Mouse (Mus musculus) liver (tissue): Measurements from ENCODE around the gene Riok1.

Source experiments
- DNase-seq: peaks from one replicate; pipeline ENCODE4 v3.0.0-alpha.2; 2020; ENCODE audit warnings: mixed read lengths

Gene Riok1

DNA sequence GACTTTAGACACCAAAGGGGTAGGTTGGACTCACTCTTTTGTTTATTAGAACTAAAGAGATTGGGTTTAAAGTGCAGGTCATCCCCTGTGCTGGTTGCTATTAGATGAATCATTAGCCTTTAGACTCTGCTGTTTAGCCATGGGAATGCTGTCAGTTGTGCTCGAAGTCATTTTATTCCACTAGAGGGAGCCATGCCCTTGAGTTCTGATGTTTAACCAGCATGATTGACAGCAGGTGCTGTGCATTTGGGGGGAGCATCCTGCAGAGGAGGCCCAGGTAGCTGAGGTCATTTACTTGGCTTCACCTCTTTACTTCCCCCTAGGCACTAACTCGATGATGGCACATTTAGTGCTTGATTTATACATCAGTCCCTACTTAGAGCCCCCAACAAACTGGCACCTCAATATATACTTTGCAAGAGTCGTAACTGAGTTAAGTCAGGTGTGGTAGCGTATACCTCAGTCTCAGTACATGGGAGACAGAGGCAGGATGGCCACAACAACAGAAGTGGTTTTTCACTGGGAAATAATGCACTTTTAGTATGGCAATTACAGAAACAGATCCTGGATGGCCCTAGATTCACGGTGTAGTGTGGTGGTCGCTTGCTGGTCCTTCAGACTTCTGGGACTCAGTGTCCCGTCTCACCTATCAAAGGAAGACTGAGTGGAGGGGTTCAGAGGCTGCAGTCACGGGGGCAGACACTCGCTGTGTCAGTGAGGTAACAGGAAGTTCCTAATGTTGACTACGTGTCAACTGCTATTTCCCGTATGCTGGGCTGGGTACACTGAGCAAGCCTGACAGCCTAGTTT lies 28.3 kb downstream of the Riok1 start:
- DNase-seq = peak; percentile 22

DNA sequence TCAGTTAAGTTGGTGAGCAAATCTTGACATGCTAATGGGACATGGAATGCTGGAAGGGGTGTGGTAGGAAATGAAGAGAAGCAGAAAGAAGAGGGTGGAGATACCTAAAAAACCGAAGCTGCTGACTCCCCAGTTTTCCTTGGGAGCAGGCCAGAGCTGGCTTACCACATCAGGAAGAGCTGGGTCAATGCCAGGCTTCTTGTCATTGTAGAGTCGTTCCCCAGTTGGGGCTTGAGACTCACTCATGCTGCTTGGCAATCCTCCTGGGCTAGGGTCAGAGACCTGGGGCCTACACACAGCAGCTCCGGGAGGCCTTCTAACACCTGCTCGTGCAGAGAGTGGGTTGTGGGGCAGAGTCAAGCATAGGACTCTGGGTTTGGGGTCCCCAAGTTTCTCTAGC lies 34.1 kb downstream of the Riok1 start:
- no peak for DNase-seq

GRCm38 (mm10) chr13:38073374-38074307 lies 36.8 kb downstream of the Riok1 start:
- DNase-seq = no peak

DNA sequence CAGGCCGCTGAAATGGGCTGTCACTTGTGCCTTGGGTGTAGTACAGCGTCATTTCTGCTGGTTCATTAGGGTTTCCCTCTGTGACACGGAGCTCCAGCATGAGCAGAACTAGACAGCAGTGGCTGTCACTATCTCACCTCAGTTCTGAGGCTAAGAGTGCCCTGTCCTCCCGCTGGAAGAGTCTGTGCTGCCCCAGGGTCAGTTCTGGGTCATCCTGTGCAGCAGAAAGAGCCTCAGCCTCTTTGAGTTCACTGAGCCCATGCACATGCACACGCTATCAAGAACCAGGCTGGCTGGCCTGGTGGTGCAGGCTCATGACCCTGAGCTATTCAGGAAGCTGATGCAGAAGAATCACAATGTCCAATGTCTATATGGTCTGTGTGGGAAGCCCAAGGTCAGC lies 37.6 kb downstream of the Riok1 start:
- DNase-seq = no peak

- DNase-seq = no peak
Observed at GRCm38 (mm10) chr13:38077113-38077512, 40.3 kb downstream of the Riok1 start.

- DNase-seq = no peak
Observed at GRCm38 (mm10) chr13:38078836-38079235, 42.0 kb downstream of the Riok1 start.

- DNase-seq = no peak
Observed at GRCm38 (mm10) chr13:38079366-38079765, 42.6 kb downstream of the Riok1 start.

DNA sequence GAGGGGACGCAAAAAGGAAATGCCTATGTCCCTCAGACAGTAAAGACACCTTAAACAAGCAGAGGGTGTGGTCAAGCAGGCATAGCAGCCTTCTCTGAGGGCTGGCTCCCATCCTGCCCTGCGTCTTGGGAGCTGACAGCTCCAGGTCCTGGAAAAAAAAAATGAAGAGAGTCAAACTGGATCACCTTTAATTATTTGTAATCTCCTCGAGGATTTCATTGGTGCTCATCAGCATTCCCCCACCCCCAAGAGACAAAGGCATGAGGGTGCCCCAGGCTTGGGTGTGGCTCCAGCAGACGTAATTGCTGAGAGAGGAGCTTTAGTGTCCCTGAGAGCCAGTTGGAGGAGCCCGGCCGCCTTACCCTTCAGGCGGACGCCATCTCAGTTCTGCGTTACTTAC lies 43.2 kb downstream of the Riok1 start:
- DNase-seq = no peak

GRCm38 (mm10) chr13:38080725-38081124 lies 43.9 kb downstream of the Riok1 start:
- no peak for DNase-seq

- no peak for DNase-seq
Observed at GRCm38 (mm10) chr13:38081161-38081560, 44.4 kb downstream of the Riok1 start.

DNA sequence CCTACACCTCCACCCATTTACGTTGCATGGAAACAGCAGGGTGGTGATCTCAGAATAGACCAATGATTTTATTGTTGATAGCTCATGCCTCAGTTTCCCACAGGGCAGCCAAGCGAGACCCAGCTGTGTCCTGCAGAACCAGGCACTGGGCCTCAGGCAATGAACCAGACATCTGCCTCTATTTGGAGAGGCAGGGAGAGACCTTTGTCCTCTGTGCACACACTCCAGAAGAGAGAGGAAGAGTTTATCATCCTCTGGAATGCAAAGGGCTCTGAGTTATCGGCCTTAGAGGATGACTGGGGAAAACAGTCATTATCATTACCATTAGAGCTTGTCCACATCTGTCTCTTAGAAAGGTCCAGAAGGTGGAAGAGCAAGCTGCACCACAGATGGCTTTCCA lies 49.9 kb downstream of the Riok1 start:
- DNase-seq = no peak

DNA sequence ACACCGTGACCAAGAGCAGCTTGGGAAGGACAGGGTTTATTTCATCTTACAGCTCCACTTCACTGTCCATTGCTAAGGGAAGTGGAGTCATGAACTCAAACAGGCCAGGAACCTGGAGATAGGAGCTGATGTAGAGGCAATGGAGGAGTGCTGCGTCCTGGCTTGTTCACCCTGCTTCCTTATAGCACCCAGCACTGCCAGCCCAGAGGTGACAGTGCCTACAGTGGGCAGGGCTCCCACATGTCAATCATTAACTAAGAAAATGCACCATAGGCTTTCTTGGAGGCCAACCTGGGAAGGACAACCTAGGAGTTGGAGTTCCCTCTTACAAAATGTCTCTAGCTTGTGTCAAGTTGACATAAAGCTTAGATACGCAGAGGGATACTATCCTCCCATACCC lies 51.2 kb downstream of the Riok1 start:
- DNase-seq = no peak

DNA sequence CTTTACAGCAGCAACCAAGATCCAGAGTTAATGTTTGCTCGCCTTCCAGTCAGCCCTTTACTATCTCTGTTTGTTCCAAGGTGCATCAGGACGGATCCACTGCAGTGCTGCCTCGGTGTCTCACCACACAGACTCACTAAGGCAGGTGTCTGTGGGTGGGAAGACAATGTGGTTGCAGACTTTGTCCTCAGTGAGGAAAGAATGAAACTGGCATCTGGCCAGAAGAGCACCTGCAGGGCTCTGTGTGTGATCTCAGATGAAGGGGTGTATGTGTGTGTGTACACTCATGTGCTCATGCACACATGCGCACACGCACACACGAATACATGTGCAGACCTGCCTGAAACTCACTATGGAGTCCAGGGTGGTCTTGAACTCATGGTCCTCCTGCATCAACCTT lies 52.7 kb downstream of the Riok1 start:
- no peak for DNase-seq

- peak; percentile 24 for DNase-seq
Observed at GRCm38 (mm10) chr13:38089871-38090270, 53.1 kb downstream of the Riok1 start.

GRCm38 (mm10) chr13:38096207-38096606 lies 59.4 kb downstream of the Riok1 start:
- DNase-seq = no peak

DNA sequence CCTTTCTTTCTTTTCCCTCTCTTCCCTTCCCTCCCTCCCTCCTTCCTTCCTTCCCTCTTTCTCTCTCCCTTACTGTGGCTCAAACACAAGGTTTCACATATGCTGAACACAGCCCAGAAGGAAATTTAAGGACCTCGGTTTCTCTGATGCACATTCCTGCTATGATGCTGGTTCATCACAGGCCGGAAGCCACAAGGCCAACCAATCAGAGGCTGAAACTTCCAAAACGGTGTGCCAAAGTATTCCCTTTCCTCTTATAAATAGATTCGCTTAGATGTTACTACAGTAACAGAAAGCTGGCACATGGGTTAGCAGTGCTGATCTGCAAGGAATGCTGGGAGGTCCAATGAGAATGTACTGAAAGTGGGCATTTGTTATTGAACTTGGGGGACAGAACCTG lies 66.6 kb downstream of the Riok1 start:
- no peak for DNase-seq

- no peak for DNase-seq
Observed at GRCm38 (mm10) chr13:38104501-38104900, 67.7 kb downstream of the Riok1 start.

DNA sequence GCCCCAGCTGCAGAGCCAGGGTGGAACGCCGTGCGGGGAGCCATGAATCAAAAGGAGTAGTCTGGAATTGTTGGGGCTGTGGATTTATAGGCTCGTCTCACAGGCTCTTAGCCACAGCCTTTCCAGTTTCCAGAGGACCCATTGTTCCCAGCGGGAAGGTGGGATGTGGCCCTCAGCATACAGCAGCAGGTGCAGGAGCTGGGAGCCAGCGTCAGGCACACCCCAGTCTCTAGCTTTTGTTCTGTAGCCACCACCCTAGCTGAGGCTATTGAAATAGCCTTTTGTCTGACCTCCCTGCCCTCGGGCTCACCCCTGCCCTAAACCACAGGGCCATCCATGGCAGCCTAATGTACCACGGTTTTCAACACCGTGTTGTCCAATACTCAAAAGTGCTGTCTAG lies 72.3 kb downstream of the Riok1 start:
- DNase-seq = no peak
